Mouse (Mus musculus): ENCODE measurements around the gene Tcf7l2. TPM values are rescaled to one million over a fixed set of nuclear protein-coding genes. Genes with fewer than 3 reads are reported as not detected.
A peak's percentile ranks its signal among the peaks of the same experiment; 100 is the strongest.

Tcf7l2 gene
- total RNA-seq, 2 experiments from 2014 or later, result 15.7 to 22.7 TPM

DNA sequence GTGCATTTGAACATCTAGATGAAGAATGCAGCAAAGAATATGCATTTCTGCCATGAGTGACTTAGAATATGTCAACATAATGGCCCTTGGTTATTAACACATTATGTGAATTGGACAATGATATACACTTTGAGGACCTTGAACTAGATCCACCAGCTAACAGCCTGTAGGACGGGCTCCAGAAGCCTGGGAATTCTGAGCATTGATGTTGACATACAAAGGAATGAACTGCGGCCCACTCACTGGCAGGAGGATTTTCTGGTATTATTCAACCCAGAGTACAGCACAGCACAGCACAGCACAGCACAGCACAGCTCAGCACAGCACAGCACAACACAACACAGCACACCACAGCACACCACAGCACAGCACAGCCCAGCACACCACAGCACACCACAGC lies 104.1 kb downstream of the Tcf7l2 start:
- intact Hi-C loops (cut with DNase I), result no loop called here
- DNase-seq, result no peak

DNA sequence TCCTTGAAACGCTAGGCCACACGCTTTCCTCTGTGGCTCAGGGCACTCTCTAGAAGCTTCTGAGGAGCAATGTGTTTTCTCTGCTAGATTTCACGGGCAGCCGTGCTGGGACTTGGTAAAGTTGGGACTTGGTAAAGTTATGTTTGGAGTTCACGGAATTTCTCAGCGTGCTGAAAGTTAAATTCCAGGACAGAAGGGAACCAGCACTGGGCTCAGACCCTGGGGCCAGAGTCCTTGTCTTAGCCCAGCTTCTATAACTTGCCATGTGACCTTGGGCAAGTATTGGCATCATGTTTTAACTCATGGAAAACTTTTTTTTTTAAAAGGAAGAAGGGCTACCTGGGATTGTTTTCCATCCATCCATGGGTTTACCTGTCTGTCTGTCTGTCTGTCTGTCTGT lies 104.6 kb downstream of the Tcf7l2 start:
- intact Hi-C loops (cut with DNase I), result no loop called here
- DNase-seq, result no peak

DNA sequence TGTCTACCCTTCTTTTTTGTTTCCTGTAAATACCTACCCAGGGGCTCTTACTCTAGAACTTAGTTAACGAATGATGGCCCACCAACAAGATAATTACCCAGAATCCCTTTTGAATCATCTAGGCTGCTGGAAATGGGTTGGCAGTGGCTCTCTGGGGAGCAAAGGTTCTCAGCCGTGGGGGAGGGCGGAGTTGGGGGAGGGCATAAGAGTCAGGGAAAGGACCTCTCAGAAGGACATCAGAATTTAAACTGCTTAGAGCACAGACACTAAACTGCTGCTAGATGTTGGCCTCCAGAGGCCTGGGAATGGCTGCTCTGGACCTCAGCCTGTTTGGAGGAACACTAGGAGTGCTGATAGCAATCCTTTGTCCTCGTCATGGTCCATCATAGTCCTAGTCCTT lies 105.4 kb downstream of the Tcf7l2 start:
- intact Hi-C loops (cut with DNase I), result no loop called here
- DNase-seq, result no peak

DNA sequence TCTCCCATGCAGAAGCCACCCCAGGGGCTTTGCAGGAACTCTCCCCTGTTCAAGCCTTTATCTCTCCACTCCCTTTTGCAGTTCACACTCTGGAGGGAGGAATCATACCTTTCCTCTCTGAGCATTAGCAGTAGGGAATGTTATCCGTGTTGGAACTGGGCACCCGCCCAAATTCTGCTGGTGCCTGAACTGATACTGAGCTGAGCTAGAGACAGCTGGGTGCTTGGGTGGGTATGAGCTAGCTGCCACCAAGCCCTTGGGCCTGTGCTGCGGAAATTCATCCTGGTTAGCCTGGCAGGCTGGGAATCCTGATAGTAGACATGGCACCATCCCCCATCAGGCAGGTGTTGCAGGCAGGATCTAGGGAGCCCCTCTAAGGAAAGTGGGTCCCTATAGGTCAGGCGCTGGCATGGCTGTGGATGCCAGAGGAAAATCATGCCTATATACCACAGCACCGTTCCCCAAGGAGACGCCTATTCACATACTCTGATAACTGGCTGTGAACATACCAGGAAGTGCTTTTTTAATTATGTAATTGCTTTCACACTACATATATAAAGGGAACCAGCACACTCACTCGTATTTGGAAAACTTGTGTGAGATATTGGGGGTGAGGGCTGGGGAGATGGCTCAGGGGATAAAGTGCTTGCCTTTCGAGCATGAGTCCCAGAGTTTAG lies 108.9 kb downstream of the Tcf7l2 start:
- DNase-seq, result peak; percentile 51 to 59

DNA sequence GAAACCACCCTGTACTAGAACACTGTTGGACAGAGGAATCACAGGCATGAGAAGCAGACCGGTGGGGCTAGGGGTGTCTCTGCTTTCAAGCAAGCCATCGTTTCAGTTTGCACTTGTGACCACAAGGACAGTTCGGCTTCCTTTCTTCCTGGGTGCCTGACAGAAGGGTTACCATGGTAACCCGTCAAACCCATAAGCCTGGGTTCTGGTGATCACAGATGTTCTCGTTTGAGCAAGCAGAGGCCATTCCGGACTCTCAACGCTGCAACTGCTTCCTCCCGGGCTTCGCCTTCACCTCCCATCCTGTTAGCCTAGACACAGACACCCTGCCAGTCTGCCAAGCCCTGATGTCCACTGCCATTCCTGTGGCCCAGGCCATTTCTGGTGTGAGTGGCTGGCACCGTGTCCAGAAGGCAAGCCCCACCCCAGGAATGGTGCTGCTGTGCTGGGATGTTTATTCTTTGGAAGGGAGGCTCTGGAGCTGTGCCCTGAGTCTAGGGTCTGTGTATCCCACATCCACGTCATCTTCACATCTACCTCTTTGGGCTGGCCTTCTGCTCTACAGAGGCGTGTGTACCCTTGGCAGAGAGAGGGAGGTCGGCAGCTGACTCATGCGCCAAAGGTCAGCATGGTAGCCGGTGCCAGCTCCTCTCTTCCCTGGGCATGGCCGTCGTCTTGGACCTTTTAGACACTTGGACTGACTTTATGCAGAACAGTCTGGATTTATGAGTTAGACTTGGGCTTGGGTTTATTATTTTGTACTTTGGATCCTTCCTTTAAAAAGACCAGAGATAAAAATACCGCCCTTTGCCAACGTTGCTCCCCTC lies 110.1 kb downstream of the Tcf7l2 start:
- DNase-seq, result peak in 1 of 2 experiments; percentile 37
- intact Hi-C loops (cut with DNase I), result no loop called here

More for the DNA sequence above, 108.9 kb downstream of the Tcf7l2 start:
- intact Hi-C loops (cut with DNase I), result no loop called here

DNA sequence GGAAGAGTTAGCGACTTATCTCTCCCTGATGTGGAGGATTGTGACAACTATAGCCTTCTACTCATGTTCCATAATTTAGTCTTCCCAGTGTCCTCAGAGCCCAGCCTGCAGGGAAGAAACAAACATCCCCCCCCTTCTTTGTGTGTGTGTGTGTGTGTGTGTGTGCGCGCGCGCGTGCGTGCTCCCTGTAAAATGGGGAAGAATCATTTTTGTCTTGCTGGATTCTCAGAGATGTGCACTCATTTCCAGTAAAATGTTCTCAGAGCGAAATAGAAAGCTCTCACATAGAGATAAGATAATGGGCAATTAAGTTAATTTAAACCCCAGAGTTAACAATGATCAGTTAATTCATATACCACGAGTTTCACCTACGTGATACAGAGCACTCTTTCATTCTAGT lies 112.8 kb downstream of the Tcf7l2 start:
- DNase-seq, result no peak
- intact Hi-C loops (cut with DNase I), result no loop called here

DNA sequence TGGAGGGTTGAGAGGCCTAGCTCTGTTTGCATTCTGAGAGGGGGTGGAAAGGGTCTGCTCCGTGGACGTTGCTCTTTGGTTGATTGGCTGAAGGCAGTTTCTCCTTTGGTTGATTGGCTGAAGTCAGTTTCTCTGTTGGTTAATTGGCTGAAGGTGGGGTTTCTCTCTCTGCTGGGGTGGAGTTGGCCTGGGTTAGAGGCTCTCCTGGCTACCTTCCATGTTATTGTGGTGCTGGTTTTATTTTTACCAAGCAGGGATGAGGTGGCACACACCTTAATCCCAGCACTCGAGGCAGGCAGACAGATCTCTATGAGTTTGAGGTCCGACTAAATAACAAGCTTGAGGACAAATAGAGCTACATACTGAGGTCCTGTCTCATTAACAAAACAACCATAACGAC lies 114.0 kb downstream of the Tcf7l2 start:
- intact Hi-C loops (cut with DNase I), result no loop called here

DNA sequence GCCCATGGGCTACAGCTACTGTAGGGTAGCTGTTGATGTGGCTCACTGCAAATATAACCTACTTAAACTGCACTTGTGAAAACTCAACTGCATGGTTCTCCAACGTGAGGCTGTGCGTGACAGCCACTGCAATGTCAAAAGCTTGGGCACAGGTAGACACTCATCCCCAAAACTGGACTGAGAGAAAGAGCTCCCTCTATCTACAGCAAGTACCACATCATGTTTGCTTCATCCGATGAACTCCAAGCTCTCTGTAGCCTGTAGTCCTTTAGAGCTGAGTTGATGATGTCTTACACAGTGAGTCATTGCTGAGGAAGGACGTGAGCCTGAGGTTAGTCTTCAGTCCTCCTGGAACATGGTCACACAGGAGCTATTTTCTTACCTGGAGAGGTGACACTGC lies 115.7 kb downstream of the Tcf7l2 start:
- intact Hi-C loops (cut with DNase I), result no loop called here
- no peak for DNase-seq

More for the DNA sequence above, 114.0 kb downstream of the Tcf7l2 start:
- no peak for DNase-seq

DNA sequence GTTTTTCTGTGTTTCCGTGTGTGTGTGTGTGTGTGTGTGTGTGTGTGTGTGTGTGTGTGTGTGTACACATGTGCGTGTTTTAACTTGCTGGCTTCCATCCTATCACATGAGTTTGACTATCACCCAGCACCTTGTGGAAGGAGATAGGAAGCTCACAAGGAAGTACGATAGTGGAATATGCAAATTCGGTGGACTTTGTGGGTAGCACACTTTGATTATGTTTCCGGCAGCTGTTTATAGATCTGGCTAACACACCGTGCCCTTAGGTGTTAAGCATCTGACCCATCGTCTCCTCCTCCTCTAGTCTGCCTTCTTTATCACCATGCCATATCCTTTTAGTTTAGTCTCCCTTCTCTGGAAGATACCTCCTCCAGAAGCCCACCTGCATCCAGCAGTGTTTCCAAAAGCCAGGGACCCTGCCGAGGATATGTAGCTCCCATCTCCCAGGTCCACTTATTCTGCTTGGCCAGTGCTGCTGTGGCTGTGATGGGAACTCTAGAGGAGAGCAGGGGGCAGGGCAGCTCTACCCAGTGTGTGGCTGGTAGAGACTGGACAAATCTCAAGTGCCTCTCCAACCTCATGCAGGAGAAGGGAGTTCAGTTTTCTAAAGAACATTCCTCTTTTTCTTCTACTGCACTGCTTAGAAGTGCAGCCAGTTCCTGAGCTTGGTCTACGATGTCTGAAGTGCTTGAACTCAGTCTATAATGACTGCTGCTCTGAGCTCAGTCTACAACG lies 118.6 kb downstream of the Tcf7l2 start:
- DNase-seq, result no peak
- intact Hi-C loops (cut with DNase I), result no loop called here

DNA sequence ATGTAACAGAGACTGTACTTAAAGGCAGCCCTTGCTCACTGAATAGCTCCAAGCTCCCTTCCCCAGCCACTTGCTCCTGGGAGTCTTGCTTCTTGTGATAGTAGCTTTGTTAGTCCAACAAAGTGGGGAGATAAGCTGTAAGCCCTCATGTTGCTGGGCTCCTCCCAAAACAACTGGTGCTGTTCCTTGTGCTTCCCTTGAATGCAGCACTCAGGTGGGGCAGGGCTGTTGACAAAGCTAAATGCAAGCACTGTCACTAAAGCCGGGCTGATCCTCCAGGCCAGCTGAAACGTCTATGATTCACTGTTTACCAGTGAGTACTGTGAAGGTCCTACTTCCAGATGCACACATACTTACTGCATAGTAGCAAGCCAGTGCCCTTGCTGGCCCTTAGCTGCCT lies 120.1 kb downstream of the Tcf7l2 start:
- intact Hi-C loops (cut with DNase I), result no loop called here
- DNase-seq, result no peak

DNA sequence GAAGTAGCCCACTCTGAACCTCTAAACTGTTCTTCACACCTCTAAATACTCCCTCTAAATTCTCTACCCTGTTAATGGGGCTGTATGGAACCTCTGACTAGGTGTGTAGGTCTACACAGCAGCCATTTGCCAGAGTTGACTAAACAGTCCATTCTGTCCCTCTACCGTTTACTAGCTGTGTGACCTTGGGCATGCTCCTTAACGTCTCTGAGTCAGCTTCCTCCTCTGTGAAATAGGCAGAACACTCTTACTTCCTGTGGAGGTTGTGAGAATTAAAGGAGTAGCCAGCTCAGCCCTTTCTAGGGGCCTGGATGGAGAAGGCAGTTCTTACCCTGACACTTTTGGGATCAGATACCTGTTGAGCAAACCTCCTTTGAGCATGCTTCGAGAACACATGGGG lies 120.9 kb downstream of the Tcf7l2 start:
- no peak for DNase-seq
- intact Hi-C loops (cut with DNase I), result no loop called here

DNA sequence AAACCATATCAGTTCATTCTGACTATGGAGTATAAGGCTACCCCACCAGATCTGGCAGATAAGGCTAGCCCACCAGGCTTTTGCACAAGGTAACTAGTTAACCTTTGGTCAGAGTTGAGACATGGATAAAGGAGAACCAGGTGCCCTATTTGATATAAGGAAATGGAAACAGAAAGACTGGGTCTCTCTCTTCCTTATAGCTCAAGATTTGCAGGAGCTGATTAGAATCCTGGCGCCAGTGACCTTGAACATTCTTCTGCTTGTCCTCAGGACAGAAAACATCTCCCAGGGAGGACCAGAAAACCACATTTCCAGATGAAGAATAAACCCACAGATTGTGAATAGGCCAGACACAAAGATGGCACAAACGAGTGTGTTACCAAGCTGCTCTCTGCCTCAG lies 123.4 kb downstream of the Tcf7l2 start:
- intact Hi-C loops (cut with DNase I), result no loop called here
- DNase-seq, result no peak

DNA sequence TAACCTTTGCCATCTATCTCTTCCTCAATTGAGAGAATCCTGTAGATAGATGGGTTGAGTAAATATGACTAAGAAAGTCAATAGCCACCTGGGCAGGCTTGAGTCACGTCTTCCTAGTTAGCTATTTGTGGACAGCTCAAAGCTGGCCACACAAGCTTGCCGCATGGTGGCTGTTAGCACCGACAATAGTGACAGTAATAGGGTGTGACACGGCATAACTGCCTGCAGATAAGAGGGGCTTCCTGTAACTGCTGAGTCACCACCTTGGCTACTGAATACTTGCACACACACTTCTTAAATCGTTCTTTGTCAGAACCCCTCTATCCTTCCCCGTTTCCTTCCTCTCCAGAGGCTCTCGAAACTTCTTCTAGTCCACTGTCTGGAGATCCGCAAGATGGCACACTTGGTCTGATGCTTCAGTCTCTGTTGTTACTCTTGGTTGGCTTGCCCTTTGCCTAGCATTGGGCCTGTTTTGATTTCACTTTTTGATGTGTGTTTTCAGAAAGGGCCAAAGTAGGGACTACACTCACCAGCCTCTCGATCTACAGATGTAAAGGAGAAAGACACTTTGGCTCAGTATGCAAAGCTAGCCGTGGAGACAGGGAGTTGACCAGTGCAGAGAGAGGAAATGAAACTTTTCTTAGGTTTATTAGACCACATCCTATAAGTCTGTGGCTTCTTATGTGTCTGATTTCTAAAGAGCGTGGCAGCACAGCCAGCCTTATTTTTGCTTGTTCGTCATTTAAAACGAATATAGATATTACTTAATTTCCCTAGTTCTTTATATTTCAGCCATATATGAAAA lies 124.4 kb downstream of the Tcf7l2 start:
- no peak for DNase-seq
- intact Hi-C loops (cut with DNase I), result no loop called here

DNA sequence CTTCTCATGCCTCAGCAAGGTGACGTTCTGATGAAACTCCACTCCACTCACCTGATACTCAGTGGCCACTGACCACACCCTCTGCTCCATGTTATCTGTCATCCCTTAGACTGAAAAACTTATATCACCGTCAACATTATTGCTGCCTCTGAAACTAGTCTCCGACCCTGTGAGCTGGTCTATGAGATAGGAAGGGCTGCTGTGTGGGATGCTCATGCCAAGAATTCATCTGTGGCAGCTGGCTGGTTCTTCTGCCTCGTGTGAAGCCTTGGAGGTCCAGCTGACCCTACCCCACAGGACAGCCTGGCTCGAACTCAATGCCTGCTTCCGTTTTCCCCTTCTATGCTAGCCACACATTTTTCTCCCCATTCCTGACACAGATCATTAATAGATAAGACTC lies 125.6 kb downstream of the Tcf7l2 start:
- DNase-seq, result no peak
- intact Hi-C loops (cut with DNase I), result no loop called here

DNA sequence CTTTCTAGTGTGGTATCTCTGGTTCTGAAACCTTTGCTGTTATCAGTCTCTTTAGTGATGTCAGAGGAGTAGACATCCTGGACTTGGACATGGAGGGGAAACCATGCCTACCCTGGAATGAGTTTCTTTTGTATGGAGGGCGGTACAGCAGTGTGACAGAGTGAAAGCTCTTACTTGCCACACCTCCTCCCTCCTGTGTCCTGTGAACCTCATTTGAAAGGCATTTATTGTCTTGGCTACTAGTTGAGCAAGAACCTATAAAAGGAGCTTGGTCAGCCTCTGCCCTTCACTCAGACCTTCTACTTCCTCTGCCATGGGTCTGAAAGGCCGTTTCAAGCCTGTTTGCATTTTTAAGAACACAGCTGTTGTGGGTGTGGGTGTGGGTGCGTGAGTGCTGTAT lies 126.3 kb downstream of the Tcf7l2 start:
- DNase-seq, result no peak
- intact Hi-C loops (cut with DNase I), result no loop called here

DNA sequence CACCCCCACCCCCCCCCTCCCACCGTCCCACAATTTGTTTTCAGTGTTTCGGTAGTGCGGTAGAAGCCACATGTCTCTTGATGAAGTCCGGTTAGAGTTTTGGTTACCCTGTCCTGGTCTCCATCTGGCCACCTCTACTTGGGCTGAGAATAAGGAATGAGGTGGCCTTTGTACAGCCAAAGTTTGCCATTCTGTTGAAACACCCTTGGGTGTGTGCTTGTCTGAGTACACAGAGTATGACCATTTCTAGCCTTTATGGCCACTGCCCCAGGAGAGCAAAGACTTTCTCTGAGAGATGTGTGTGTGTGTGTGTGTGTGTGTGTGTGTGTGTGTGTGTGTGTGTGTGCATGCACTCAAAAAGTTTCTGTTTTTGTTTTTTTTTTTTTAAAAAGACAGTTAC lies 127.0 kb downstream of the Tcf7l2 start:
- no peak for DNase-seq
- intact Hi-C loops (cut with DNase I), result no loop called here

DNA sequence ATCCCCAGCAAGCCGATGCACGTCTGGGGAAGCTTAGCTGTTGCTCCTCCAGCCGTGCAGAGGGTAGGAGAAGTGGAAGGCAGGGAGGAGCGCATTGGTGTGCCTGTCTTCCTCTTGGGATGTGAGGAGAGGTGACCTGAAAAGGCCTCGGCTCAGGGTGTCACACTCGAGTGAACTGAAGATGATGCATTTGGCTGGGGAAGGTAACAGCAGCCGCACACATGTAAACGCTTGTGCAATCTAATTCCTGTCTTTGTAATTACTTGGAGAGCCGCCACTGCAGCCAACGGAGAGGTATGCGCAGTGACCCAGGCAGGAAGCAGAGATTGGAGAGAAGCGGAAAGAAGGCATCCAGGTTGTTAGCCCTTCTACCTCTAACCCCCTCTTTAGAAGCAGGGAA lies 129.2 kb downstream of the Tcf7l2 start:
- DNase-seq, result no peak
- intact Hi-C loops (cut with DNase I), result no loop called here

DNA sequence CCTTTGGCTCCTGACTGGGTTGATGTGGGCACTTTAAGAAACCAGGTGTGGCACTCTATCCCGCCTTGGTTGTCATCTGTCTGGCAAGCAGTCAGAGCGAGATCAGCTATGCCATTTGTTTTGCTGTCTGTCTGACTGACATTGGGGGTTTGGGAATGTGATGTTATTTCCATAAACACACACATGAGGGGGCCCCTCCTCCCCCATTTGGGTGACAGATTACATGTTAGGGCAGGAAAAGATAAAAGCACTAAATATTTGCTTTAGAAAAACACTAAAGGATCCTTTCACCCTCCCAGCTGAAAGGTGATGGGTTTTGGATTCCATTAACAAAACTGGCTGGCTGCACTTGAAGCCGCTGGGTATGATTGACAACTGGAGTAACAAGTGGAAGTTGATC lies 129.9 kb downstream of the Tcf7l2 start:
- DNase-seq, result no peak
- intact Hi-C loops (cut with DNase I), result no loop called here

DNA sequence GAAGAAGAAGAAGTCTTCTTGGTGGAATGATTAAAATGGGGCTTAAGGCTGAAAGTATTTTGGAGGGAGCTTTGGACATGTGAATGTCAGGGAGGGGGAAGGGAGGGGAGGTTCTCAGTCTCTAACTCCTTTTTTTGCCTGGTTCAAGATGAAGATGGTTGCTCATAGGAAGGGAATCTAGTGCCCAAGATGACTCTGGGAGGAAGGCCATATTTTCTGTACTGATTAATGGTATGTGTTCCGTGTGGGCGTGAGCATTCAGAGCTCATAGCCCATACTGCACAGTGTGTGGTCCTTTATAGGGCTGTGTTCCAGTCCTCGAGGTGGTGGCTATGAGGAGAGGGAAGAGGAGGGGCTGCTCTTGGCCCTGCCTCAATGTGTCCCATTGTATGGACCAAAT lies 131.6 kb downstream of the Tcf7l2 start:
- intact Hi-C loops (cut with DNase I), result no loop called here
- DNase-seq, result no peak

DNA sequence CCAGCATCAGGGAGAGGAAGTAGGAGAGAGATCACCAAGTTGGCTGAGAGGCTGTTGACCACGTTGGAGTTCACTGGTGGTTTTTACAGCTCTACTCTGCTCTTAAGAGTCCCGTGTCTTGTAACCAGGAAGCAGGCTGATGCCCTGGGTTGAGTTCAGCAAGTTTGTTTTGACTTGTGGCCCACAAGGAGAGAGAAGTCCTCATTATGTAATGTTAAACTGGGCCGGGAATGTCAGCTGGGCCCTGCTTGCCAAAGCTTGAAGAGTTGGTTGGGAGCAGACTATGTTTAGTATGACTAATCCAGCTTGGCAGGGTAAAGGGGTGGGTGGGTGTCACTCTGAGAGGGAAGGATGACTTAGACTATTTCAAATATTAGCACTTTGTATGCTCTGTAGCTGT lies 134.9 kb downstream of the Tcf7l2 start:
- DNase-seq, result peak; percentile 42 to 61
- intact Hi-C loops (cut with DNase I), result loop anchor here (5.0 kb wide), 3 partner anchors 134 to 464 kb away; partner anchors contain the start of gene Tcf7l2

Data from heart, postnatal 14 days (tissue).